Mouse (Mus musculus) stomach, postnatal 0 days (tissue): ENCODE data around the gene 4930558K02Rik.

Experiments used
- CTCF ChIP-seq: IDR thresholded peaks from 2 replicates; pipeline ENCODE4 v1.5.1; 2016; ENCODE audit warnings: antibody characterized with exemption, low read depth, mild to moderate bottlenecking, moderate library complexity
- EP300 ChIP-seq: optimal IDR thresholded peaks from 2 replicates; pipeline ENCODE3; 2016; ENCODE audit warnings: antibody characterized with exemption

- TF ChIP-seq EP300 (no peak), CTCF (no peak)
Measured at GRCm38 (mm10) chr1:162004518-162004780, 25.0 kb upstream of the 4930558K02Rik start.
